Mouse (Mus musculus) lung, postnatal 0 days (tissue): ENCODE data around the gene Tarsl2. TPM values are rescaled to one million over a fixed set of nuclear protein-coding genes. Genes with fewer than 3 reads are reported as not detected.

ENCODE experiments used
- ATAC-seq: fragments of 200-750 bp; cut with Nextera tagmentation; 2 replicates; pipeline ENCODE4 v1.8.0; 2017; ENCODE audit warnings: moderate library complexity
- DNase-seq: peaks from one replicate; pipeline ENCODE4 v3.0.0-alpha.2; 2016; ENCODE audit warnings: low spot score
- H3K27ac ChIP-seq: fragments of 300-500 bp; sonication (generic); 2 replicates; pipeline ENCODE4 v1.5.1; 2014; ENCODE audit warnings: antibody characterized with exemption, mild to moderate bottlenecking, low read length, mixed read lengths
- H3K27me3 ChIP-seq: fragments of 300-500 bp; sonication (generic); replicated peaks from 2 replicates; pipeline ENCODE4 v1.6.1; 2014; ENCODE audit warnings: low read length, mixed read lengths; ENCODE audit not compliant: insufficient read depth
- H3K36me3 ChIP-seq: fragments of 300-500 bp; sonication (generic); 2 replicates; pipeline ENCODE4 v1.6.1; 2014; ENCODE audit warnings: low read length, mixed read lengths; ENCODE audit not compliant: insufficient read depth
- H3K4me1 ChIP-seq: fragments of 300-500 bp; sonication (generic); 2 replicates; pipeline ENCODE4 v1.6.1; 2014; ENCODE audit warnings: antibody characterized with exemption, low read depth, low read length, mixed read lengths; ENCODE audit not compliant: insufficient read depth
- H3K4me2 ChIP-seq: fragments of 300-500 bp; sonication (generic); replicated peaks from 2 replicates; pipeline ENCODE4 v1.6.1; 2014; ENCODE audit warnings: low read depth, mild to moderate bottlenecking, low read length, moderate library complexity, mixed read lengths
- H3K4me3 ChIP-seq: fragments of 300-500 bp; sonication (generic); 2 replicates; pipeline ENCODE4 v1.5.1; 2014; ENCODE audit warnings: low read depth, low read length
- H3K9ac ChIP-seq: fragments of 300-500 bp; sonication (generic); replicated peaks from 2 replicates; pipeline ENCODE4 v1.6.1; 2014; ENCODE audit warnings: low read depth, mild to moderate bottlenecking
- H3K9me3 ChIP-seq: fragments of 300-500 bp; sonication (generic); 2 replicates; pipeline ENCODE4 v1.6.1; 2016; ENCODE audit warnings: low read length, mixed read lengths
- CTCF ChIP-seq: IDR thresholded peaks from 2 replicates; pipeline ENCODE4 v1.5.1; 2016; ENCODE audit warnings: antibody characterized with exemption, mild to moderate bottlenecking
- EP300 ChIP-seq: IDR thresholded peaks from 2 replicates; pipeline ENCODE4 v1.6.1; 2016; ENCODE audit warnings: antibody characterized with exemption, mild to moderate bottlenecking, control low read depth
- WGBS: fragments of 180-500 bp; shearing (Covaris S2); extraction: QIAGEN DNeasy Blood & Tissue Kit; methylation state at CpG from one replicate; pipeline ENCODE4 v1.1.7; 2014; 5-methylcytosine and 5-hydroxymethylcytosine counted together
- polyA plus RNA-seq: library from polyadenylated mRNA; unstranded; fragments of >200 nt; fragmentation: Nextera tagmentation; extraction: Ambion mirVana; gene quantifications from 2 replicates; pipeline ENCODE4 v1.2.1, GENCODE M21; 2015

Tarsl2 gene
- polyA plus RNA-seq, 1 experiment from 2014 or later, result 3.3 TPM

GRCm38 (mm10) chr7:65667491-65667890 is 22.8 kb downstream of the Tarsl2 start:
- no peak for ATAC-seq
- Histone ChIP-seq H3K9me3 (no peaks in the 10 kb centered on the region), H3K4me1 (no peaks in the 10 kb centered on the region), H3K4me2 (no peak overlapping the region), H3K36me3 (no peaks in the 10 kb centered on the region), H3K27ac (no peak overlapping the region), H3K9ac (no peak overlapping the region), H3K4me3 (no peak overlapping the region), H3K27me3 (no peaks in the 10 kb centered on the region)
- DNase-seq, result no peak
- TF ChIP-seq EP300 (no peak), CTCF (no peak)
- WGBS, result 88% methylated on average over 6 of the region's 6 CpGs

GRCm38 (mm10) chr7:65678050-65678449 is 33.4 kb downstream of the Tarsl2 start:
- Histone ChIP-seq H3K4me2 (no peak overlapping the region), H3K36me3 (no peaks in the 10 kb centered on the region), H3K9me3 (no peaks in the 10 kb centered on the region), H3K4me1 (no peaks in the 10 kb centered on the region), H3K9ac (no peak overlapping the region), H3K4me3 (no peak overlapping the region), H3K27me3 (no peaks in the 10 kb centered on the region), H3K27ac (no peak overlapping the region)
- WGBS, result 69% methylated on average over 10 of the region's 10 CpGs
- no peak for ATAC-seq
- no peak for TF ChIP-seq CTCF
- TF ChIP-seq EP300, result no peak
- DNase-seq, result no peak

GRCm38 (mm10) chr7:65678900-65679595 is 34.4 kb downstream of the Tarsl2 start:
- Histone ChIP-seq H3K4me3 (no peak overlapping the region), H3K4me2 (no peak overlapping the region), H3K27ac (no peak overlapping the region), H3K4me1 (no peaks in the 10 kb centered on the region), H3K36me3 (no peaks in the 10 kb centered on the region), H3K27me3 (no peaks in the 10 kb centered on the region), H3K9ac (no peak overlapping the region), H3K9me3 (no peaks in the 10 kb centered on the region)
- TF ChIP-seq CTCF, result no peak
- TF ChIP-seq EP300, result no peak
- no peak for ATAC-seq
- no peak for DNase-seq
- 59% methylated on average over 7 of the region's 7 CpGs for WGBS

GRCm38 (mm10) chr7:65681166-65681565 is 36.5 kb downstream of the Tarsl2 start:
- Histone ChIP-seq H3K27ac (no peak overlapping the region), H3K9ac (no peak overlapping the region), H3K4me2 (no peak overlapping the region), H3K4me3 (no peak overlapping the region), H3K4me1 (no peaks in the 10 kb centered on the region), H3K27me3 (no peaks in the 10 kb centered on the region), H3K36me3 (no peaks in the 10 kb centered on the region), H3K9me3 (no peaks in the 10 kb centered on the region)
- DNase-seq, result peak; percentile 46
- TF ChIP-seq CTCF (no peak), EP300 (no peak)
- 41% methylated on average over 5 of the region's 5 CpGs for WGBS
- ATAC-seq, result no peak

- no peak overlapping the region for H3K9ac ChIP-seq
- H3K27ac ChIP-seq, result no peak overlapping the region
- DNase-seq (no peak), ATAC-seq (no peak)
- TF ChIP-seq EP300 (no peak), CTCF (no peak)
- no peaks in the 10 kb centered on the region for H3K36me3 ChIP-seq
- 67% methylated on average over 7 of the region's 7 CpGs for WGBS
- H3K4me1 ChIP-seq, result no peaks in the 10 kb centered on the region
- H3K9me3 ChIP-seq, result no peaks in the 10 kb centered on the region
- no peak overlapping the region for H3K4me3 ChIP-seq
- H3K27me3 ChIP-seq, result no peaks in the 10 kb centered on the region
- H3K4me2 ChIP-seq, result no peak overlapping the region
These were observed 39.6 kb downstream of the Tarsl2 start for GRCm38 (mm10) chr7:65684256-65684835.

GRCm38 (mm10) chr7:65686664-65687063 is 42.0 kb downstream of the Tarsl2 start:
- Histone ChIP-seq H3K36me3 (no peaks in the 10 kb centered on the region), H3K9me3 (no peaks in the 10 kb centered on the region), H3K27ac (no peak overlapping the region), H3K4me1 (no peaks in the 10 kb centered on the region), H3K9ac (no peak overlapping the region), H3K27me3 (no peaks in the 10 kb centered on the region), H3K4me3 (no peak overlapping the region), H3K4me2 (no peak overlapping the region)
- 87% methylated on average over 9 of the region's 9 CpGs for WGBS
- no peak for ATAC-seq
- no peak for DNase-seq
- no peak for TF ChIP-seq CTCF
- no peak for TF ChIP-seq EP300
